Mouse (Mus musculus) forelimb bud, embryonic 11.5 days (tissue): ENCODE data around the gene Glra1.
"Not testable (repeated sequence)": the region's sequence is repeated elsewhere in the genome, so short reads cannot be mapped to it uniquely, and the experiment has no call there.

Experiments used
- DNase-seq: peaks from one replicate; pipeline ENCODE4 v3.0.0-alpha.2; 2012; ENCODE audit warnings: low read depth, low spot score

Gene Glra1

GRCm38 (mm10) chr11:55607808-55608523 is at the start of gene Glra1:
TSS of gene Glra1 (minus strand) at chr11:55608198.
- DNase-seq, result peak; percentile 85

- no peak for DNase-seq
Observed at GRCm38 (mm10) chr11:55636961-55637360, 29.0 kb upstream of the Glra1 start.

DNA sequence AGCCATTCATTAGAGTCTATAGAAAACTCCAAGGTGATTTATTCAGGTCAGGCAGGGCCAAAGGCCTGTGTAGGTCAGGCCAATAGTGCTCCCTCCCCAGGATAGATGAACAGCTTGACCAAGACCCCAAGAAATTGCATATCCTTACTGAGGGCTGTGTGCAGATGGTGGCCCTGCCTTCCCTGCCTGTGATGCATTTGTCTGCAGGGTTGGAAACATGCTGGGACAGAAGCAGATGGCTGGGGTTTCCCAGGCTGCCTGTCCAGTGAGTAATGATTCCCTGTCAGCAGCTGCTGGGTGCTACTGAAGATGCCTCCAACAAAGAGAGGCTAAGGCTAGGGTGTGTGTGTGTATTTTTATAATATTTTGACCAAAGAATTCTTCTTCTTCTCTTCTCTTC is 25.9 kb upstream of the Glra1 start:
- no peak for DNase-seq

DNA sequence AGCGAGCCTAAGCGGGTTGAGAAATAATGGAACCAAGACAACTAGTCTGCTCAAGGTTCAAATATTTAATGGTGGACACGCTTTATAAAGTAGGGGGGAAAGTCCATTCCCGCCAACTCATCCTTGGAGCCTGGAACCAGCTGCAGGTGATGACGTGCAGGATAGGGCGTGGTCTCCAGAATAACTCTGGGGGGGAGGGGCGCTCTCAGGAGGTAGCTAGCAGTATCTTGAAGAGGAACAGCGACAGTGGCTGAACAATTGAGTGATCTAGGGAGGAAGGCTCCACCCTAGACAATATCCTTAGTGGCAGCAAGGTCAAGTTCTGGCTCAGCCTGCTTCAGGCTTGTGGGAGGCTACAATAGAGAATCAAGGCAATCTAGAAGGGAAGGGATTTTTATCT is 6.6 kb upstream of the Glra1 start:
- DNase-seq, result not testable (repeated sequence)

- DNase-seq, result no peak
Observed at GRCm38 (mm10) chr11:55608524-55608920, 524 bp upstream of the Glra1 start.

DNA sequence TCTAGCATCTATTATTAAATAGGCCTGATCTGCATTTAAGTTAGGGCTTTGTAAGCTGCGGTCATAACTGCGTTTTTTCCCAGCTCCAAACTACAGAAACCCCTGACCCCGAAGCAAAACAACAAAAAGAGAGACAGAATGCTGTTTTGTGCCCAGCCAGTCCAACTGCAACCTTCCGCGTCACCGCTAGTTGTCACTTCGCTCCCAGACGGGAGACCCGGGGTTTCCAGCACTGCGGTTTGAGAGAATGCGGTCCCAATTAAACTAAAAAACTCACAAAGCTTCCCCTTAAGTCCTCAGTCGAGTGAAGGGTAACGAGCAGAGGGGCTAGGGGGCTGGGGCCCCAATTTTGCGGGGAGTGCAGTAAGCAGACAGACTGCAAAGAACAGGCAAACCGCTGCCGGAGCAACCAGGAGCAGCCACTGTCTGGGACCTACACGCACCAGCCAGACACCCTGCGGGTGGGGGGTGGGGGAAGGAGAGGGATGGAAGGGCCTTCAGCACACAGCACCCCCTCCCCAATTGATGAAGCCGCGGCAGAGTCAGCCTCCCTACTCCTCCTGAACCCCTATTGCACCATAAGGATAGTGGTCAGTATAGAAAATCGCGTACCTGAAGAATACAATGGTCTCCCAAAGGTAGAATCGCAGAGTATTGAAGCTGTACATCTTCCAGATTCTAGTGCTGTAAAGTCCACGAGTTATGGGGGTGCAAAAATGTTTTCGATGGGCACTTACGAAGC is 761 bp downstream of the Glra1 start:
- no peak for DNase-seq

DNA sequence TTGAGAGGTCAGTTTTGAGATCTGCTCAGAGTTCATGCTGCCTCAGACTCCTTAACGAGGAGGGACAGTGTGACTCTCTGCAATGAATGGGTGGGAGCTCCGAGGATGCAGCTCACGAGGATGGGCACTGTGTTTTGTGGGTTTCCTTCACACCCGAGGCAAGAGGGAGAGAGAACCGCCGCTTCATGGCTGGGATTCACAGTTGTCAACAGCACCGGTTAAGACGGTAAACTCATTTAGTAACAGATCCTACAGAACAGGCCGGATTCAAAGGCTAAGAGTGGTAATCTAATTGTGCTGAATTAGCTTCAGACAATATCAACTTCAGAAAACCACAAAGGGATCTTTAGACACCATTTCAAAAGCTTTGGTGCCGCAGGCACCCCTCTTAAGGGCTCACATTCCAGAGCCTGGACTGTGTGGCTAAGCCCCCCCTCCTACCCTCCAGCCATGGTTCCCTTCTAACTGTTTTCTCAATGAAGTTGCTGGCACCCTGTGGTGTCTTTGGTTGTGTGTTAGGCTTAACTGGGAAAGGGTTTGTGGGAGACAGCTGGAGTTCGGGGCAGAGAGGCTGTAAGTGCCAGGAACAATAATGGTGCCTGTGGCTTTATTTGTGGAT is 6.4 kb downstream of the Glra1 start:
- DNase-seq, result no peak

DNA sequence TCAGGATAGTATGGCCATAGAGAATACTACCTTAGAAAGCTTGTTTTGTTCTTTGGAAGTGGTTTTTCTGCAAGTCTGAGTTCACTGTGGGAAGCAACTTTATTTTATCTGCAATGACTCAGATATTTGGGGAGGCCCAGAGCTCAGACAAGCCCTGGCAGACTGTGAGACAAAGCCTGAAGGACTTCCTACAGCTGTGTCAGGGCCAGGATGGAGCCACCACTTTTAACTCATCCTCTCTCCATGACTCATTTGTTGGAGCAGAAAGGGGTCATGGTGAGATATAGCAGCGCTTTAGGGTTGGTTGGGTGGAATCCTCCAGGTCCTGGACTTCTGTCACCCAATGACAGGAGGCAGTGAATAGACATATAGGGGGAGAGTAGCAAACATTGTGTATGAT is 12.3 kb downstream of the Glra1 start:
- DNase-seq, result no peak

- no peak for DNase-seq
Observed at GRCm38 (mm10) chr11:55594411-55594810, 13.6 kb downstream of the Glra1 start.

GRCm38 (mm10) chr11:55591194-55591593 is 16.8 kb downstream of the Glra1 start:
- no peak for DNase-seq

- no peak for DNase-seq
Observed at GRCm38 (mm10) chr11:55589376-55590167, 18.4 kb downstream of the Glra1 start.

DNA sequence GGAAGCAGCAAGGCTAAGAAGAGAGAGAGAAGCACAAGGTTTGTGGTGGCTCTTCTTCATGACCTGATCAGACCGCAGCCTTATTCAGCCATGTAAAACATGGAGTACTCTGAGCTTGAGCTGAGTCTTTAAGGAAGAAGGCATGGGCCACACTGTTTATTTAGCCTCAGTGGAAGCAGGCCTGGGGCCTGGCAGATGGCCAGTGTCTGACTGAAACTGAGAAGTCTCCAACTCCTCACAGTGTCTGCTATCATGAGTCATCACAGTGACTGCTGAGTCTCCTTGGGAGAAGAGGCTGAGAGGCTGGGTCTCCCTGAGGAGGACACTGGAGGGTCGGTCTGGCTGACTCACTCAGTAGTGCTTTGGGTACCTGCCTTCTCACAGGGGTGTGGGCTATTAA is 33.6 kb downstream of the Glra1 start:
- DNase-seq, result no peak

DNA sequence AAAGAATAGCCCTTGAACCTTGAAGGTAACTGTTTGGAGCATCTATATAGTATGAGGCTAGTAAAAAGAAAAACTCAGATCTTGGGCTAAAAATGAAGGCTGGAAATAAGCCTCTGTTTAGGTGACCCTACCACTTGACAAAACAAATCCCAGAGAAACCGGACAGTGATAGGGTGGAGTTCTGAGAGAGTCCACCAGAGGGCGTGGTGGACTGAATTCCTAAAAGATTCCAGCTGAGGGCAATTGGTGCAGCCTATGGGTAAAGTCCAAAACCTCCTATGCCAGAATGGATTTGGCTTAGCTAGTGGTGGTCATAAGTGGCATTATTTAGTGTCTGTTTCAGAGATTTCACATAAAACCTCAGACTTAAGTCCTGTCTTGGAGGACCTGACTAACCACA is 36.9 kb downstream of the Glra1 start:
- peak; percentile 45 for DNase-seq

GRCm38 (mm10) chr11:55566309-55567099 is 41.5 kb downstream of the Glra1 start:
- peak; percentile 35 for DNase-seq

DNA sequence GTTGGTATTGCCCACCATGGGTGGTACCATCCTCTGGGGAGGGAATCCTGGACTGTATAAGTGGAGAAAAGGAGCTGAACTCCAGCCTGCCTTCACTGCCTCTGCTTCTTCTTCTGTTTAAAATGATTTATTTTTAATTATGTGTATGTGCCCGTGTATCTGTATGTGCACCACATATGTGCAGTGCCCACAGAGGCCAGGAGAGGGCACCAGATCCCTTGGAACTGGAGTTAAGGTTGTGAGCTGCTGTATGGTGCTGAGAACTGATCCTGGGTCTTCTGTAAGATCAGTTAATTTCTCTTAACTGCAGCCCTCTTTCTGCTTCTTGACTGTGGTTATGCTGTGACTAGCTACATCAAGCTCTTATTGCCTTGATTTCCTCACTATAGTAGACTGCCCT is 62.3 kb downstream of the Glra1 start:
- DNase-seq, result no peak

GRCm38 (mm10) chr11:55542671-55543070 is 65.3 kb downstream of the Glra1 start:
- no peak for DNase-seq

DNA sequence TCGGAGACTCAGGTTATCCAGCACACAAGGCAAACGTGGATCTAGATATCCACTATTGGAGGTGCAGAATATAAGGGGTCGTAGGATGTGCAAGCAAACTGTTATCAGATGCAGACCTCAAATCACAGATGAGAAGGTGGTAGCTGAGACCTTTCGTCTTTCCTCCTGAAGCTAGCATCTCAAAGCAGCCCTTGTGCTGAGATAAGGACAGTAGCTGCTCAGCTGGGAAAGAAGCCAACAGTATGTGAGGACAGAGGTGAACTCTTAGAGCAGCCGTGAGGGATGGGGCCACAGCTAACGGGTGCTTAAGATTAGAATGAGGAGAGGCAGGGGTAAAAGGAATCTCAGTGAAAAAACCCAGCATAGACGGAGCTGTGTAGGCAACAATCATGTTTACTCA is 65.9 kb downstream of the Glra1 start:
- DNase-seq, result no peak

GRCm38 (mm10) chr11:55534766-55535165 is 73.2 kb downstream of the Glra1 start:
- DNase-seq, result no peak

DNA sequence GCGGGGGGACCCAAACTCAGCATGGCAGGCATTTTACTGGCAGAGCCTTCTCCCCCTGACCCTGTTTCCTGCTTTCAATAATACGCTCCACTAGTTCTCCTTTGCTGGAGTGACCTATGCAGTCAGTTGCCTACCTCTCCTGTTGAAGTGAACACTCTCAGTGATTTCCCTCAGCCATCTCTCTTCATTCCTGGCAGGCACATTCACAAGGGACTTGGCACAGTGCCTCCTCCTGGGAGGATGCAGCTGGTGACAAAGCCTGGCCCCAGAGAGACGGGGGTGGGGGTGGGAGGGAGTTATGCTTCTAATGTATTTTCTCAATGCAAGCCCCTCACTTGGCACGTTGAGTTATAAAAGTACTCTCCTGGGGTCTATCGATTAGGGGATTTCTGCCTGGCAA is 74.6 kb downstream of the Glra1 start:
- DNase-seq, result no peak

- DNase-seq, result no peak
Observed at GRCm38 (mm10) chr11:55530741-55531140, 77.3 kb downstream of the Glra1 start.
